Mouse (Mus musculus) heart, embryonic 13.5 days (tissue): ENCODE results near the gene Tmprss2. TPM values are rescaled to one million over a fixed set of nuclear protein-coding genes. Genes with fewer than 3 reads are reported as not detected.

Experiments used
- ATAC-seq: fragments of 200-750 bp; cut with Nextera tagmentation; 2 replicates; pipeline ENCODE4 v1.8.0; 2017; ENCODE audit warnings: moderate TSS enrichment; ENCODE audit not compliant: insufficient number of reproducible peaks, low FRiP score, low TSS enrichment; ENCODE audit errors: extremely low read depth
- H3K27ac ChIP-seq: fragments of 300-500 bp; sonication (generic); replicated peaks from 2 replicates; pipeline ENCODE4 v1.5.1; 2015; ENCODE audit warnings: moderate library complexity, mild to moderate bottlenecking, inconsistent platforms
- H3K27me3 ChIP-seq: fragments of 300-500 bp; sonication (generic); replicated peaks from 2 replicates; pipeline ENCODE4 v1.6.1; 2015; ENCODE audit warnings: mild to moderate bottlenecking, inconsistent platforms
- H3K36me3 ChIP-seq: fragments of 300-500 bp; sonication (generic); 2 replicates; pipeline ENCODE4 v1.6.1; 2015; ENCODE audit warnings: mild to moderate bottlenecking, inconsistent platforms
- H3K4me1 ChIP-seq: fragments of 300-500 bp; sonication (generic); 2 replicates; pipeline ENCODE4 v1.6.1; 2015; ENCODE audit warnings: inconsistent platforms
- H3K4me2 ChIP-seq: fragments of 300-500 bp; sonication (generic); 2 replicates; pipeline ENCODE4 v1.6.1; 2015; ENCODE audit warnings: inconsistent platforms, mild to moderate bottlenecking, moderate library complexity
- H3K4me3 ChIP-seq: fragments of 300-500 bp; sonication (generic); 2 replicates; pipeline ENCODE4 v1.5.1; 2015; ENCODE audit warnings: moderate library complexity, mild to moderate bottlenecking, inconsistent platforms
- H3K9ac ChIP-seq: fragments of 300-500 bp; sonication (generic); 2 replicates; pipeline ENCODE4 v1.6.1; 2015; ENCODE audit warnings: inconsistent platforms, mild to moderate bottlenecking, moderate library complexity
- H3K9me3 ChIP-seq: fragments of 300-500 bp; sonication (generic); 2 replicates; pipeline ENCODE4 v1.6.1; 2016; ENCODE audit warnings: inconsistent platforms
- WGBS: fragments of 180-500 bp; shearing (Covaris S2); methylation state at CpG from one replicate; pipeline ENCODE4 v1.1.7; 2015; ENCODE audit warnings: mixed read lengths; 5-methylcytosine and 5-hydroxymethylcytosine counted together
- polyA plus RNA-seq: library from polyadenylated mRNA; unstranded; fragments of >200 nt; fragmentation: Nextera tagmentation; extraction: Ambion mirVana; gene quantifications from 2 replicates; pipeline ENCODE4 v1.2.1, GENCODE M21; 2015

The Tmprss2 gene
- polyA plus RNA-seq, 1 experiment from 2014 or later = 0.78 TPM

- H3K9ac ChIP-seq = no peak overlapping the region
Measured at GRCm38 (mm10) chr16:97521983-97522382, 89.0 kb downstream of the Tmprss2 start.

GRCm38 (mm10) chr16:97516341-97516740 is 94.7 kb downstream of the Tmprss2 start:
- H3K4me2 ChIP-seq = no peak overlapping the region
- H3K9me3 ChIP-seq = no peaks in the 10 kb centered on the region
- ATAC-seq = no peak
- WGBS = 67% methylated on average over 3 of the region's 3 CpGs
- H3K27ac ChIP-seq = no peak overlapping the region
- no peaks in the 10 kb centered on the region for H3K36me3 ChIP-seq
- no peak overlapping the region for H3K4me3 ChIP-seq
- H3K4me1 ChIP-seq = peaks cover 6% of the 10 kb centered on the region
- H3K27me3 ChIP-seq = no peaks in the 10 kb centered on the region; the same call in 1 of the 2 replicates
- no peak overlapping the region for H3K9ac ChIP-seq

More at GRCm38 (mm10) chr16:97521983-97522382, 89.0 kb downstream of the Tmprss2 start:
- H3K4me1 ChIP-seq = no peaks in the 10 kb centered on the region
- H3K4me3 ChIP-seq = no peak overlapping the region
- 65% methylated on average over 6 of the region's 6 CpGs for WGBS
- no peak overlapping the region for H3K4me2 ChIP-seq
- no peaks in the 10 kb centered on the region for H3K27me3 ChIP-seq
- no peaks in the 10 kb centered on the region for H3K36me3 ChIP-seq
- ATAC-seq = no peak
- no peaks in the 10 kb centered on the region for H3K9me3 ChIP-seq
- H3K27ac ChIP-seq = no peak overlapping the region

Other genes starting within 250 kb of the Tmprss2 start
- gene Mx1, start 148.3 kb downstream of the Tmprss2 start, polyA plus RNA-seq = 0.18 and 0.27 TPM in 2 replicates
- not detected in 2 replicates for gene Fam3b, start 96.4 kb downstream of the Tmprss2 start, polyA plus RNA-seq
- 2.7 and 3.0 TPM in 2 replicates for gene Ripk4, start 152.6 kb upstream of the Tmprss2 start, polyA plus RNA-seq
- gene Prdm15, start 240.7 kb upstream of the Tmprss2 start, polyA plus RNA-seq = 4.9 and 6.2 TPM in 2 replicates